Mouse (Mus musculus) heart, postnatal 0 days (tissue): Measurements from ENCODE around the gene Arhgef16.

Experiments used
- CTCF ChIP-seq: IDR thresholded peaks from 2 replicates; pipeline ENCODE4 v1.5.1; 2016; ENCODE audit warnings: antibody characterized with exemption, control low read depth, low read depth
- EP300 ChIP-seq: IDR thresholded peaks from 2 replicates; pipeline ENCODE4 v1.6.1; 2016; ENCODE audit warnings: antibody characterized with exemption, low read depth

DNA sequence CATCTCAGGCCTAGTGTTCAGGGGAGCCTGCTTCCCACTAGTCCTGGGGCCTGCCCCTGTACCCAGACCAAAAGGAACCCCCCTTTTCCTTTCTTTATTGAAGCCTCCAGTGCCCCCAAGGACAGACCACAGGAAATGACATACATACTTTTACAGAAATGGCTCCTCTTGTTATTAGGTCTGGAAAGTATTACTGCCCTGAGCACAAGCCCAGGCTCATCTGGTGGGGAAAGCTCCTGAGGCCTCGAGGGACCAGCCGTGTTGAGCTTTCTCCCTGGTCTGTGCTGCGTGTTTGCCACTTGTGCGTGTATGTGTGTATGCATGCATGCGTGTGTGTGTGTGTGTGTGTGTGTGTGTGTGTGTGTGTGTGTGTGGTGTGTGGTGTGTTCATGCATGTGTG, 40.7 kb downstream of the Arhgef16 start:
- no peak for TF ChIP-seq CTCF
- no peak for TF ChIP-seq EP300
